Mouse (Mus musculus) left cerebral cortex, adult 11 months (tissue): ENCODE measurements at regions not wholly inside any gene's neighbourhood (a gene's known extent, or its start where the extent isn't known, plus 50 kb on each side); places are given as distances from the start of the nearest gene placed in this dataset.

Source experiments
- DNase-seq: peaks from one replicate; pipeline ENCODE4 v3.0.0; 2022; ENCODE audit warnings: low spot score

DNA sequence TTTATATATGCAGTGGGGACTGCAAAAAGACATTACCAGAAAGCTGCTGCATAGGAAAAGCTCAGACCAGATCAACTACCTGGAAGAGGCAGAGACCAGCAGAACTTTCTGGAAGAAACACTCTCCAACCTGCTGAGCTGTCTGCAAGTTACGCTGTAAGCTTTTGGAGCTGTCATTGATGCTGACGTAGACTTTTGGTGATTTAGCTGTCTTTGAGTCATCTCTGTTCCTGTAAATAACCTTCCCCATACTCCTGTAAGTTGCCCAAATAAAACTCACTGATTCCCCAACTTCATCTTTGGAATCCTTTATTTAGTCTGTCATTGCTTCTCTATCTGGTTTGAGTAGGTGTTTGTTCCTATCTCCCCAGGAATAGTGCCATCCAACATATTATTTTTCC is 218.5 kb upstream of the Gbe1 start:
- no peak for DNase-seq

DNA sequence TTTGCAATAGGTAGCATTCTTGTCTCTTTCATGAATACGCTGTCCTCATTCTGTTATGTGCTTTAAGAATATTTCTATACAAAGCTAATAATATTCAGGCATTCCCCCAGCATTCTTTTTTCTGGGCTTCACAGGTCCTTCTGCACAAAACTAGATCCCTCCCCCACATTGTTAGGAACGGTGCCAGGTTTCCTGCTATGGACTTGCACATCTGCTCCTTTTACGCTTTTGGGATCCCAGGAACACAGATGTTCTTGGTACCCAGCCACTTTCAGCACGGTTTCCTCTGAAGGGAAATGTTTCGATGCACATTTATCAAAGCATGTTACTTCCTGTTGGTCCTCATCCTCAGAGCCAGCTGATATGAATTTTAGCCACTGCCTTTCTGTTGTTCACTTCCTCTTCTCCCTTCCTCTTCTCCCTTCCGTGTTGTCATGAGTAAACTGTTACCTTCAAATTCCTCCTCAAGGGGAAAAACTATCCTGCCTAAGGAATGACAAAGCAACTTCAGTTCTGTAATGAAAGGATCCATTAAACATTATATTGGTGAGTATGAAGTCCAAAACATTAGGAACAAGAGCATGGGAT is 209.9 kb upstream of the Gbe1 start:
- no peak for DNase-seq

DNA sequence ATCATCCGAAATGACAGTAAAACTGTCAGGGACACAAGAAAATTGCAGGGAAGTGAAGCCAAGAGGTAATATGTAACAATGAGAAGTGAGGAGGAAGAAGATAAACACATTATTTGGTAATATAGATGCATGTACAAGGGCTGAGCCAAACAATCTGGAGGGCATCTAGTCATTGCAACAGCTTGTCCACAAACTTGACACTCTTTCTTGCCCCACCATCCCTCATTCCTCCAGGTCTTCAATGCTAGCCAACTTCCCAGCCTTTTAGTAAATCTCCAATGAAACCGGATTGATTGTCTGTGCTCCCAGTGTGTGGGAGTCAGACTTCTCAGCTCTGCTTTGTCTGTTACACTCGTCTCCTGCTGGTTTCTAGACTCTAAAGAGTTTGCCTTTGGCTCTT is 172.3 kb upstream of the Gbe1 start:
- no peak for DNase-seq

DNA sequence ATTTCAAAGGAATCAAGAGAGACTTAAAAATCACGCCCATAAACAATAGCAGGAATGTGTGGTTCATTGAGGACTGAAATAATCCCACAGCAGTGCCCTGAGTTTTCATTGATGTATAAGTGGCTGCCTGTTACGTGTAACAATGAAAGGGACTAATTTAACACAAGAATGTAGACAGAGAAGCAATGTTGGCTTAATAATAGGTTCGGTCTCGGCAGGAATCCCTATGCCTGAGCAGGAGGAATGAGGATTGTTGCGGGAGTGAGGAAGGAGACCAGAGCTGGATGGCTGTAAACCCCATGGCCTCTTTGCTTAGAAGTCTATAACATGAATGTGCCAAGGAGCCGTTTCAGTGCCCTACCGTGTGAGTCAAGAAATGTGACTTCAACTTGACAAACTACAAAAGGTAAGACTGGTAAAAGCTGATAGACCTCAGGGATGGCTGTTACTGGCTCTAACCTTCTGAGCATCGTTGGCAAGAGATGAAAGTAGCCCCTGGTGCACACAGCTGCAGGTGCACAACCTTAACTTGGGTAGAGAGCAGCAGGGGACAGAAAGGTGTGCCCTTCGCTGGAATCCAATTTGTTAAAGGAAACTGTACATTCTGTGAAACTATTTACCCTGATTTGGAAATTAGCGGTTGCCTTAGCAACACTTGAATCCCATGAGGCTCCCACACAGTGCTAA is 165.9 kb upstream of the Gbe1 start:
- no peak for DNase-seq

DNA sequence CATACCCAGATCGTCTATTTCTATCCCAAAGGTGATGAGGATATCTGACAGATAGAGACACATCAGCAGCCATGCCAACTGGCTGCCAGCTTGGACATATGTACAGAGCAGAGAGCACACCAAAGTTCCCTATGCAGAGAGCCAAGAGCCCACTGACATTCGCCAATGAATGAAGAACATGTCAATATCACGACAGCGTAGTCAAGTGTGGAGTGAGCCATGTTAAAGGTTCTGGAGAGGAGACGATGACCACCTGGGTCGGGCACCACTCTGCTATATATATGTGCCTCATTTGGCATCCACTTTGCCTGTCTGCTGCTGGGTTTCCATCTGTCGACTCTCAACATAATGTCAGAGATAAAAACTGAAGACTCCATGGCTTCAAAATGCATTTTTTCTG is 159.2 kb upstream of the Gbe1 start:
- DNase-seq: no peak

DNA sequence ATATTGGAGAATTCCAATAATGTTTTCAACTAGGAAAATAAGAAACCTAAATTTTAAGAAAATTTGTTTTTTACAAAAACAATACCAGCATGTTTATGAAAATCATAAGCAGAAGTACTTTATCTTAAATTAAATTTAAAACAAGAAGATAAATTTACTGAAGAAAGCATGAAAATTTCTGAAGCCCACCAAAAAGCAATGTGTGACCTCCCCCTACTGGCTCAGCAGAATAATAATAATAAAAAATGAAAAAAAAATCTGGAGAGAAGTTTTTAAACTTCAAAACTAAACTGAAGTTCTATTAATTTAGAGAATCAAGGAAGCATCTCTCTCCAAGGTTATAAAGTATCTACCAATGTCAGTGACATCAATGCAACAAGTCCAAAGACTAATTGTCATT is 153.2 kb upstream of the Gbe1 start:
- DNase-seq: no peak

DNA sequence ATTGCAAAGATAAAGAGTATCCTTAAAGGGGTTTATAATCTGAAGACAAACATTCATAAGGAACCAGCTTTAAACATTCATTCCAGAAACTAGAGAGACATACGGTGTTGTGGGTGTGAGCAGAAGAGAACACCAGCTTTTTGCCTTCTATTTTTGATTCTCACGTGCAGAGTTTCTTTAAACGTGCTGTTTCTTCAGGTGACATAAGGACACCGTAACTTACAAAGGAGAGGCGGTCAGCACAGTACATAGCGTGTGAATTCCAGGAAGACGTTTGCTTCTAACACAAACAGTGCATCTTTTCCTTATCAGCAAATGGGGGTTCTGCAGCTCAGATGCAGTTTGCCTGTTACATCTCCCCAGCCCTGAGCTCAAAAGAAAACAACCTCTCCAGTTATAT is 138.6 kb upstream of the Gbe1 start:
- peak; percentile 23 for DNase-seq

DNA sequence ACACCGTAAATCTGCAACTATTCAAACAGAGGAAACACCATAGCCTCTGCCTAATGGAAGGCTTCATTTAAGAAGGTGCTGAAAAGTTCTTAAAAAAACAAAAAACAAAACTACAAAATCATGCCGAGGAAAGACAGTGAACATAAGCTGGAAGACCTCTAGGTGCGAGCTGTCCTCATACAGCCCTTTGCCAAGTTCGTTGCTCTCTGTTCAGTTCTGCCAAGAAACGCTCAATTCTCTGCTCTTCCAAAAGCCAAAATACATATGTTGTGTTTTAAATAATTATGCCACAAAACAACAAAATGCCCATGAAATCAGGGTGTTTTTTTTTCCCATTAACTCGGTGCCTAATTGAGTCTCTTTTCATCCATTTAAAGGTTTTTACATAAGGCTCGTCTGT is 134.8 kb upstream of the Gbe1 start:
- DNase-seq: no peak

DNA sequence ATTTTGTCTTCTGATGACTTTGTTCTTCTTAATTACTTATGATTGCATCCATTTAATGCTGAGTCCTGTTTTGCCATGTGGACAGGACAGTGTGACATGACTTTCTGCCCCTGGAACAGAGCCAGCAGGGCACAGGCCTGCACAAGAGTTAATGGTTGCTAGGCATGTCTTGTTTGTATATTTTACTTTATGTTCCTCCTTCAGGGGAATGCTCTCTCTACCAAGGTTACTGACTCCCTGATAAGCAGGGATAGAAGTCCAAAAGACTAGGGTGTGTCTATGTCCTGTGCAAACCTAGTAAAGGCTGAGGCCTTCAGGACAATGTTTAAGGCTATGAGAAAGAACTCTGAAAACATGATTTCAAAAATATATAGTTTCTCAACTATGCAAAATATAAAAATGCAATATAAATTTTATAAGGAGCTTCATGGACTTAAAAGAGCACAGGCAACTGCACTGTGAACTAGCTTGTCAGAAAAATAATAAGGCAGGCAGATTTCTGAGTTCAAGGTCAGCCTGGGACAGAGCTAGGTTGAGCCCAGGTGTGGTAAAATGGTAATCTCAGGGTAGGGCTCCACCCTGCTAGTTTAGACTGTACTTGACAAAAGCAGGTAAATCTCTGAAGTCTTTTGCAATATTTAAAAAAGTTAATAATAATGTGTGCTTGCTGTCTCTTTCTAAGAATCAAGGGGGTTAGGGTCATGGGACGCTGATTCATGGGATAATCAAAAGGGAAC is 99.7 kb upstream of the Gbe1 start:
- no peak for DNase-seq

DNA sequence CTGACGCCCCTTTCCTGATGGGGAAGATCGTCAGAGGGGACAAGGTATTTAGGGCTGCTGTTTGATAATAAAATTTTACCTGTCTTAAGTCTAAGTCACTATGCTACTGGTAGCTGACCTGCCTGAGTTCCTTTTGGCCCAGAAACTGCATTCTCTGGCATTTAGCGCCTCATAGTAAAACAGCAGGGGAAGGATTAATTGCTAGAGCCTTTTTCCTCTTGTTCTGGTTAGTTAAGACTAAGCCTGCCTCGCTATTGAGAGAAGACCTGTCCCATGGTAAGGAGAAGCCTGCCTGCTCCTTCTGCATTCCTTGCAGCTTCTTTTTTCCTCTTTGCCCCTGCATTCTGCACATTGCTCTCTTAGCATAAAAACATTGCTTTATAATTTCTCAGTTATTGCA is 98.9 kb upstream of the Gbe1 start:
- no peak for DNase-seq

DNA sequence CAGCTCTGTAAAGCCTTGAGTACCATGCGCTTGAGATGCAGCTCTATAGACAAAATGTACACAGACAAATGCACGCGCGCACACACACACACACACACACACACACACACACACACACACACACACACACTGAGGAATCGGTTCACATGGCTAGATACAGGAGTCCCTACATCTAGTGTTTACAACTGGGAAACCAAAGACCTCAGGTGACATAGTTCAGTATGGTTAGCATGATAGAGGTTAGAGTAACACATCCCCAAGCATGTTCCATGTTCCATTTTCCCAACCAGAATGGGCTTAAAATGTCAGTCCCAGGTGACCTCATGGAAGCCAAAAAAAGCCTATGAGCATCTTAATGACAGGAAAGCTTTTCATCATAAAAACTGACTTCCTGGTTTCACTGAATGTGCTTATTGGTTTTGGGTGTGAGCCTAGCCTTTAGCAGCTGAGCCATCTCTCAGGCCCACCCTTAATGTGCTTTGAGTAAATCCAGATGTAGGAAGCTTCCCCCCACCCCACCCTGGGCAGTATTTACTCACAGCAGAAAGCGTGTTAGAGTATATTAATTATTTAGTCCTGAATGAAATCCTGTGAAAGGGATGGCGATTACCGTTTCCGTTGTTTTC is 86.0 kb upstream of the Gbe1 start:
- no peak for DNase-seq

DNA sequence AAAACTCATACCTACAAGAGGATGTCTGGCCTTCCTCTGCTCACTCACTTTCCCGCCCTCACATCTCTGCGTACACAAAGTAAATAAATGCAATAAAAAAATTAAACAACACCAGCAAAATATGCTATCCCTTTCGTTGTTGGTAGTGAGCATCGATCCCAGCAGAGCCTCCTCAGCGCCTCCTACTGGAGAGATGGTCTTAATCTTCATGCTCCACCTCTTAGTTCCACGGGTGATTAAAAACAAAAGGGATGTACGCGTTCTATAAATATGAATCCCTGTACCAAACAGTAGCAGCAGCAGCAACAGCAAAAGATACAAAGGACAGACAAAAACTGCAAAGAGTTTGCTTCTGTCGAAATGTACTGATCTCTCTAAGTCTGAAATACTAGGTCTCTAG is 81.0 kb upstream of the Gbe1 start:
- DNase-seq: no peak

DNA sequence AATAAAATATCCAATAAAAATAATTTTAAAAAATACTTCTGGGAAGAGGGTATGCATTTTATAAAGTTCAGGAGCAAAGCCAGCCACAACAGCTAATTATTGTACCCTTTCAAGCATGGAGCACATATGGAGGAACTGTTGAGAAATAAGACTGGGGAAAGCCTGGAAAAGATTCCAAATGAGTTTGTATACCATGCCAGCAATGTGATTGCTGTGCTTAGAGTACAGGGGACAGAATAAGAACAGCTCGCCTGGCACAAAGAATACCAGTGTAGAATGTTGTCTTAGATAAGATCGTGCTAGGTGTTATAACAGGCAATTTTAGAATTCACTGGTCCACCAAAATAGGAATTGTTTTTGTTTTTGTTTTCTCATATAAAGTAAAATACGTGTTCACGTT is 78.6 kb upstream of the Gbe1 start:
- DNase-seq: no peak

DNA sequence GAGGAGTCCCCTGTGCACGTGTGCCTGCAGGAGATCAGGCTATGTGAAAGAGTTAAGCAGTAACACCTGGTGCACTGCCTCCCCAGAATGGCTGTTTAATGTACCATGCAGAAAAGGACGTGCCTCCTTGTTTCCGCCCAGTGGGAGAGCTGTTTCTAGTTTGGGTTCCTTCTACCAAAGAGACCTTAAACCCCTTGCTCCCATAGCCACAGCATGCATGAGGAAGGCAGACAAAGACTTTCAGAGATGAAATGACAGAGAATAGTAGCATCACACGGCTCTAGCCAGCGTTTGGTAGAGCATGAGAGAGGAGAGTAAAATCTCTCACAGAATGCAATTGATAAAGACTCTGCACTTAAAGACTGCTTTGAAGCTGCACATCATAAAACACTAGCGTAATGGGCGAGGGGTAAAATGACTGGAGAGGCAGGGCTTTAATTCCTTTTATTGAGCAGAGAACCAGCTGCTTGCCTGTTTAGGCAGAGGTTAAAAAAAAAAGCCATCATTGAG is 74.3 kb upstream of the Gbe1 start:
- DNase-seq: no peak

DNA sequence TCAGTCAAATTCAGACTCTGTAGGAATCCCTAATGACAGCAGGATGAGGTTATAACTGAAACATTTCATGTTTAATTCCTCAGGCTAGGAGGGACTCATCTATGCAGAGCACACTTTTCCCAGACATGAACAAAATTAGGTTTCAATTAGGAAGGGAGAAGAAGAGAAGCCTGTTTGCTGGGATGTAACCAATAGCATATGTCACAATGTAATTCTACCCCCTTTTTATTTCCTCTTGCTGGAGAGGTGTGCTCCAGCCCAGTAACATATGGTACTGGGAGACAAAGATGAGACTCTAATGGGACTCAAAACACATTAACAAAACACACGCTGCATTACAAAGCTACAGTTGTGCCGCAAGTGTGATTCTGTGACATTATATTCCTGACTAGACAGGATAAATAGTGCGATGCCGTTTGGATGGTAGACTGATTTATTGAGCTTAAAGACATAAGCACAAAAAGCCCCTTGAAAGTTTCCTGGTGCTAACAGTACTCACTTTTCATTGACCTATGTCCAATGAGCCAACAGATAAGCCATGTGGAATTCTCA is 69.5 kb upstream of the Gbe1 start:
- no peak for DNase-seq

DNA sequence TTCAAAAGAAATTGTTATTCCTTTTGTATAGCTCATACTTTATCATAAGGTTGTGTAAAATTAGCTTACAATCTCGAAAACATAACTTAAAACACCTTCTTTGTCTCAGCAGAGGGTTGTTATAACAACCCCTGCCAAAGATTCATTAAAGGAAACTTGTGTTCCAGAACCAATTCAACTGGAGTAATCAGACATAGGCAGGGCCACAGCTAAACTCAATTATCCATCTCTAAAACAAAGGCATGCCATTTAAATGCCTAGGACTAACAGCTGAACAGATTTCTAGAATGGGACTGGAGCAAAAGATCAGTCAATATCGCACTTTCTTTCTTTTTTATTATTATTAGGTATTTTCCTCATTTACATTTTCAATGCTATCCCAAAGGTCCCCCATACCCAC is 68.8 kb upstream of the Gbe1 start:
- no peak for DNase-seq

DNA sequence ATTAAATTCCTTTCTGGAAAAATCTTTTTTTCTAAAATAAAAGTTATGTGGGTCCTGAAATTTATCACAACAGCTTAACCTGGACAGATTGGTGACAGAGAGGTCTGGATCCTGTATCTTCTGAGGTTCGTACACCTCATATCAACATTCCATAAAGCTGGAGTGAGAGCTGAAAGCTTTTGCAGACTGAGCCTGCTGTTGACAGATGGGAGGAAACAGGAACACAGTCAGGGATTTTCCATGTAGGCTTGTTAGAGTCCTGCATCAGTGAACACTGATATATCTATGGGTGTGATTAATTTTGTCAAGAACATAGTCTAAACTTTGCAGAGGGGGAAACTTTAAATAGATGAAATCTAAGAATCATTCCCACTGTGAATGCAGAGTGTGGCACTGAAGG is 54.4 kb upstream of the Gbe1 start:
- DNase-seq: no peak

DNA sequence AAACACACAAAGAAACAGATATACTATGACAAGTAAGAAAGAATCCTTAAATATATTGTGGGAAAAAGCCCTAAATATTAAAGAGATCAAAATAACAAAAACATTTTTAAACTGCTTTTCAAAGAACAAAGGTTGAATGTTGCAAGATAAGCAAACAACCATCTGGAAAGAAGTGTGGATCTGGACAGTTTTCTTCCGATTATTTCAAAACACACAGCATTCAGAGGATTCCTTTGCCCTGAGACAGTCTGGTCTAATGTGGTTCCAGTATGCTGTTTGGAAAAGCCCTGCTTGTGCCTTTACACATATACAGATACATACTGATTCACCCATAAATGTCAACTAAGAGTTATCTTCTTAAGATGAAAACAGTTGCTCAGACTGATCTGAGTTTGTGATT is 53.6 kb upstream of the Gbe1 start:
- DNase-seq: no peak
